Comparison of ENCODE assay signal across 15 mouse cellular contexts in genomic region chr1:71614545-71615246, GRCm38 (mm10). TPM values are rescaled to one million over a fixed set of nuclear protein-coding genes. Genes with fewer than 3 reads are reported as not detected.
DNase-seq lines count a peak whose midpoint lies in the region; ATAC-seq lines count a peak whose summit lies in the region.
"Had no signal": no experiment of that assay in that cellular context is flagged by ENCODE, and none has a peak within 500 bp of the region (broad histone marks: within the 10 kb centered on the region; RNA-seq: fewer than 3 reads in every experiment).

No protein-coding gene starts in this region.

- H3K4me1 ChIP-seq in forebrain, embryonic 12.5 days: peaks cover 12% of the 10 kb centered on the region
- H3K4me1 ChIP-seq in neural tube, embryonic 12.5 days: peaks cover 8% of the 10 kb centered on the region
- H3K4me1 ChIP-seq: embryonic facial prominence, embryonic 13.5 days; heart, embryonic 13.5 days had no signal

- DNase-seq in embryo, embryonic 10 days (ENCODE audit: low spot score): peak; percentile 52
- no peak for DNase-seq in embryo, embryonic 9.5 days (ENCODE audit: extremely low spot score)
- DNase-seq in layer of hippocampus, adult 9-11 months: peak; percentile 18
- no peak for DNase-seq in heart, adult 18-20 months
- no peak for DNase-seq in urinary bladder, adult 2 months (ENCODE audit: low spot score)
- no peak for DNase-seq in heart, postnatal 10 days
- DNase-seq: gastrocnemius, adult 2 months; kidney, adult 18-20 months; liver, postnatal 0 days; right cerebral cortex, postnatal 25 days had no signal

- no peak overlapping the region for H3K4me3 ChIP-seq in forebrain, embryonic 12.5 days (replicated peaks)
- no peak overlapping the region for H3K4me3 ChIP-seq in neural tube, embryonic 12.5 days
- H3K4me3 ChIP-seq: embryonic facial prominence, embryonic 13.5 days; gastrocnemius, adult 2 months; heart, embryonic 13.5 days had no signal

- ATAC-seq in forebrain, embryonic 12.5 days (ENCODE audit: low FRiP score): peak; percentile 90
- ATAC-seq in neural tube, embryonic 12.5 days (ENCODE audit: low FRiP score, low read depth): peak; percentile 95
- ATAC-seq: activated CD4-positive, CD25-positive, alpha-beta regulatory T cell, adult 4 months; liver, postnatal 0 days had no signal

- peaks cover 68% of the 10 kb centered on the region for H3K36me3 ChIP-seq in forebrain, embryonic 12.5 days (replicated peaks)
- H3K36me3 ChIP-seq in neural tube, embryonic 12.5 days: peaks cover 42% of the 10 kb centered on the region

- H3K9ac ChIP-seq in forebrain, embryonic 12.5 days: no peak overlapping the region
- H3K9ac ChIP-seq in neural tube, embryonic 12.5 days: no peak overlapping the region
- H3K9ac ChIP-seq: embryonic facial prominence, embryonic 13.5 days; heart, embryonic 13.5 days; liver, postnatal 0 days had no signal

- no peak overlapping the region for H3K4me2 ChIP-seq in forebrain, embryonic 12.5 days
- H3K4me2 ChIP-seq in neural tube, embryonic 12.5 days (replicated peaks): no peak overlapping the region
- H3K4me2 ChIP-seq: embryonic facial prominence, embryonic 13.5 days; heart, embryonic 13.5 days had no signal

- peak overlapping the region; percentile 32; the same call in 1 of the 2 replicates for H3K27ac ChIP-seq in forebrain, embryonic 12.5 days
- H3K27ac ChIP-seq in neural tube, embryonic 12.5 days: no peak overlapping the region
- H3K27ac ChIP-seq: embryonic facial prominence, embryonic 13.5 days; gastrocnemius, adult 2 months; heart, embryonic 13.5 days had no signal

- peaks cover 68% of the 10 kb centered on the region for H3K27me3 ChIP-seq in forebrain, embryonic 12.5 days
- H3K27me3 ChIP-seq in neural tube, embryonic 12.5 days (replicated peaks): no peaks in the 10 kb centered on the region
- H3K27me3 ChIP-seq: embryonic facial prominence, embryonic 13.5 days; heart, embryonic 13.5 days had no signal

- WGBS in forebrain, embryonic 12.5 days: 23% methylated on average over 8 of the region's 8 CpGs
- 36% methylated on average over 8 of the region's 8 CpGs for WGBS in neural tube, embryonic 12.5 days

- intact Hi-C loops in heart, postnatal 10 days (cut with DNase I): no loop called here

- no peaks in the 10 kb centered on the region for H3K9me3 ChIP-seq in forebrain, embryonic 12.5 days
- H3K9me3 ChIP-seq in neural tube, embryonic 12.5 days: no peaks in the 10 kb centered on the region
- H3K9me3 ChIP-seq: embryonic facial prominence, embryonic 13.5 days; heart, embryonic 13.5 days had no signal

RNA-seq across cellular contexts. Expression of gene Fn1, which starts 38.3 kb away (rescaled TPM):
- 93.2 and 96.6 TPM in 2 replicates for polyA plus RNA-seq in forebrain, embryonic 12.5 days (2016; fragmentation: Nextera tagmentation; extraction: Ambion mirVana)
- 79.4 and 80.2 TPM in 2 replicates for polyA plus RNA-seq in neural tube, embryonic 12.5 days (2016; fragmentation: Nextera tagmentation; extraction: Ambion mirVana)
- total RNA-seq in heart, adult 18-20 months (2021): 10 to 100 TPM; 48.4 to 59.7 TPM
- 689 and 872 TPM in 2 replicates for polyA plus RNA-seq in urinary bladder, adult 2 months (2012; rRNA removed)
- total RNA-seq in heart, postnatal 10 days (2021): 100 to 1,000 TPM; 342 to 377 TPM

RNA-seq across cellular contexts. Expression of gene Atic, which starts 57.7 kb away (rescaled TPM):
- 37.4 and 37.7 TPM in 2 replicates for polyA plus RNA-seq in forebrain, embryonic 12.5 days (2016; fragmentation: Nextera tagmentation; extraction: Ambion mirVana)
- polyA plus RNA-seq in neural tube, embryonic 12.5 days (2016; fragmentation: Nextera tagmentation; extraction: Ambion mirVana): 32.3 and 35.6 TPM in 2 replicates
- total RNA-seq in heart, adult 18-20 months (2021): 10 to 100 TPM; 25.6 to 26.6 TPM
- polyA plus RNA-seq in urinary bladder, adult 2 months (2012; rRNA removed): 45.9 and 50.0 TPM in 2 replicates
- total RNA-seq in heart, postnatal 10 days (2021): 10 to 100 TPM; 23.2 to 26.2 TPM

Comparison
In these comparisons a context has a peak if more than half of its experiments do, and no peak if none do; other contexts are left out.
1. DNase-seq: peak in embryo, embryonic 10 days (single experiment) and layer of hippocampus, adult 9-11 months (single experiment); none in embryo, embryonic 9.5 days (single experiment), heart, adult 18-20 months (0 of 2), urinary bladder, adult 2 months (single experiment) and heart, postnatal 10 days (0 of 2).